In the genomic region with DNA sequence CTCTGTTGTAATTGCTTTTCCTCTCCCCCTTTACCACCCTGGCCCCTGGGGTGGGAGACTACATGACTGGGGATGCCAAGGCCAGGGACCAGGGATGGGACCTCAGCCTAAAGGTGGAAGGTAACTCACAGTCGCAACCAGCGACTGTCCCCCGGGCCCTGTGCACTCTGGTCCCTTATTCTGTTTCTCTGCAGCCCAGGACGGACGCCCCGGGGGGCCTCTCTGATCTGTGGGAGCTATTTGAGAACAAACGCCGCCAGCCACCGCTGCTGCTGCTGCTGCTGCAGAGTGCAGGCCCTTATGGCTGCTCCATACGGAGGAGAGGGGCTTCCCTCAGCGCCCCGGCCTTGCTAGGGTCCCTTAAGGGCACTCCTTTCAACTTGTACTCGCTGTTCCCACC, we compare ENCODE assay signal across 10 mouse cellular contexts. TPM values are rescaled to one million over a fixed set of nuclear protein-coding genes. Genes with fewer than 3 reads are reported as not detected.
DNase-seq lines count a peak whose midpoint lies in the region; ATAC-seq lines count a peak whose summit lies in the region.
"Had no signal": no experiment of that assay in that cellular context is flagged by ENCODE, and none has a peak within 500 bp of the region (broad histone marks: within the 10 kb centered on the region; RNA-seq: fewer than 3 reads in every experiment).

No protein-coding gene starts in this region.

- H3K36me3 ChIP-seq in kidney, embryonic 16.5 days (ENCODE audit: insufficient read depth, low read length) = no peaks in the 10 kb centered on the region
- no peaks in the 10 kb centered on the region for H3K36me3 ChIP-seq in forebrain, embryonic 12.5 days (replicated peaks)
- no peaks in the 10 kb centered on the region for H3K36me3 ChIP-seq in limb, embryonic 12.5 days
- H3K36me3 ChIP-seq in neural tube, embryonic 15.5 days = no peaks in the 10 kb centered on the region
- no peaks in the 10 kb centered on the region for H3K36me3 ChIP-seq in intestine, embryonic 15.5 days

- no peak for DNase-seq in kidney, adult 18-20 months
- DNase-seq in urinary bladder, adult 18-20 months (ENCODE audit: low spot score in 2 of 2) = no peak
- DNase-seq: lung, embryonic 14.5 days had no signal

- peak overlapping the region; percentile 29 for H3K4me2 ChIP-seq in kidney, embryonic 16.5 days (replicated peaks; ENCODE audit: low read depth, low read length)
- peak overlapping the region; percentile 51 for H3K4me2 ChIP-seq in forebrain, embryonic 12.5 days
- H3K4me2 ChIP-seq in limb, embryonic 12.5 days = peak overlapping the region; percentile 42
- peak overlapping the region; percentile 22; the same call in 1 of the 2 replicates for H3K4me2 ChIP-seq in neural tube, embryonic 15.5 days
- no peak overlapping the region for H3K4me2 ChIP-seq in intestine, embryonic 15.5 days (replicated peaks)
- H3K4me2 ChIP-seq: lung, embryonic 14.5 days had no signal

- peak overlapping the region; percentile 45 for H3K9ac ChIP-seq in kidney, embryonic 16.5 days (replicated peaks; ENCODE audit: low read length)
- peak overlapping the region; percentile 17 for H3K9ac ChIP-seq in forebrain, embryonic 12.5 days
- no peak overlapping the region; the same call in 1 of the 2 replicates for H3K9ac ChIP-seq in limb, embryonic 12.5 days (replicated peaks)
- H3K9ac ChIP-seq in neural tube, embryonic 15.5 days (replicated peaks) = 0 out of 2 replicates have a peak overlapping the region, but pooled peaks have one; percentile 0
- H3K9ac ChIP-seq in intestine, embryonic 15.5 days = no peak overlapping the region
- H3K9ac ChIP-seq: lung, embryonic 14.5 days had no signal

- WGBS in kidney, embryonic 16.5 days = 4% methylated on average over 13 of the region's 13 CpGs
- 2% methylated on average over 13 of the region's 13 CpGs for WGBS in forebrain, embryonic 12.5 days
- 2% methylated on average over 13 of the region's 13 CpGs for WGBS in limb, embryonic 12.5 days
- WGBS in neural tube, embryonic 15.5 days = 3% methylated on average over 13 of the region's 13 CpGs
- 2% methylated on average over 13 of the region's 13 CpGs for WGBS in intestine, embryonic 15.5 days

- 0 out of 2 replicates have a peak overlapping the region, but pooled peaks have one; percentile 36 for H3K27ac ChIP-seq in kidney, embryonic 16.5 days (ENCODE audit: low read length)
- peak overlapping the region; percentile 79 for H3K27ac ChIP-seq in forebrain, embryonic 12.5 days
- no peak overlapping the region for H3K27ac ChIP-seq in limb, embryonic 12.5 days
- no peak overlapping the region for H3K27ac ChIP-seq in neural tube, embryonic 15.5 days (replicated peaks)
- no peak overlapping the region for H3K27ac ChIP-seq in intestine, embryonic 15.5 days

- peak overlapping the region; percentile 22 for H3K4me3 ChIP-seq in kidney, embryonic 16.5 days (ENCODE audit: low read length)
- peak overlapping the region; percentile 21 for H3K4me3 ChIP-seq in forebrain, embryonic 12.5 days (replicated peaks)
- 0 out of 2 replicates have a peak overlapping the region, but pooled peaks have one; percentile 10 for H3K4me3 ChIP-seq in limb, embryonic 12.5 days (replicated peaks)
- H3K4me3 ChIP-seq in neural tube, embryonic 15.5 days (replicated peaks) = no peak overlapping the region
- H3K4me3 ChIP-seq in intestine, embryonic 15.5 days (replicated peaks) = no peak overlapping the region

- ATAC-seq in kidney, embryonic 16.5 days (ENCODE audit: low FRiP score, low TSS enrichment) = no peak
- ATAC-seq in forebrain, embryonic 12.5 days (ENCODE audit: low FRiP score) = peak; percentile 21; the same call in 1 of the 2 replicates
- ATAC-seq in limb, embryonic 12.5 days (ENCODE audit: insufficient number of reproducible peaks, insufficient read depth, low FRiP score, low TSS enrichment, low read depth) = no peak
- ATAC-seq in neural tube, embryonic 15.5 days (ENCODE audit: low FRiP score) = no peak
- no peak for ATAC-seq in intestine, embryonic 15.5 days

- H3K4me1 ChIP-seq in kidney, embryonic 16.5 days (ENCODE audit: insufficient read depth, low read length) = peaks cover 51% of the 10 kb centered on the region
- peaks cover 56% of the 10 kb centered on the region for H3K4me1 ChIP-seq in forebrain, embryonic 12.5 days
- H3K4me1 ChIP-seq in limb, embryonic 12.5 days (replicated peaks) = peaks cover 37% of the 10 kb centered on the region
- peaks cover 20% of the 10 kb centered on the region for H3K4me1 ChIP-seq in neural tube, embryonic 15.5 days
- H3K4me1 ChIP-seq in intestine, embryonic 15.5 days (replicated peaks) = peaks cover 10% of the 10 kb centered on the region

- H3K27me3 ChIP-seq in kidney, embryonic 16.5 days (ENCODE audit: insufficient read depth, low read length) = peaks cover 65% of the 10 kb centered on the region
- H3K27me3 ChIP-seq in forebrain, embryonic 12.5 days = peaks cover 64% of the 10 kb centered on the region
- H3K27me3 ChIP-seq in limb, embryonic 12.5 days = peaks cover 81% of the 10 kb centered on the region
- peaks cover 81% of the 10 kb centered on the region for H3K27me3 ChIP-seq in neural tube, embryonic 15.5 days (replicated peaks)
- H3K27me3 ChIP-seq in intestine, embryonic 15.5 days (replicated peaks) = peaks cover 74% of the 10 kb centered on the region
- H3K27me3 ChIP-seq: CH12.LX had no signal

- H3K9me3 ChIP-seq in kidney, embryonic 16.5 days (ENCODE audit: low read length) = no peaks in the 10 kb centered on the region
- H3K9me3 ChIP-seq in forebrain, embryonic 12.5 days = no peaks in the 10 kb centered on the region
- no peaks in the 10 kb centered on the region for H3K9me3 ChIP-seq in limb, embryonic 12.5 days
- no peaks in the 10 kb centered on the region for H3K9me3 ChIP-seq in neural tube, embryonic 15.5 days (replicated peaks)
- no peaks in the 10 kb centered on the region for H3K9me3 ChIP-seq in intestine, embryonic 15.5 days

RNA-seq across cellular contexts. Expression of gene Emx2, which starts 12.7 kb away (rescaled TPM):
- 29.7 and 38.1 TPM in 2 replicates for polyA plus RNA-seq in kidney, embryonic 16.5 days (2015; fragmentation: Nextera tagmentation; extraction: Ambion mirVana)
- polyA plus RNA-seq in forebrain, embryonic 12.5 days (2016; fragmentation: Nextera tagmentation; extraction: Ambion mirVana) = 59.0 and 69.4 TPM in 2 replicates
- polyA plus RNA-seq in limb, embryonic 12.5 days (2016; fragmentation: Nextera tagmentation; extraction: Ambion mirVana) = 12.0 and 18.9 TPM in 2 replicates
- 0.06 TPM in 1 of 2 replicates, not detected in the other for polyA plus RNA-seq in neural tube, embryonic 15.5 days (2015; fragmentation: Nextera tagmentation; extraction: Ambion mirVana)
- 0.10 and 0.43 TPM in 2 replicates for polyA plus RNA-seq in intestine, embryonic 15.5 days (2015; fragmentation: Nextera tagmentation; extraction: Ambion mirVana)
- polyA plus RNA-seq: intestine, embryonic 14.5 days; lung, embryonic 14.5 days had no signal

Comparison
In these comparisons a context has a peak if more than half of its experiments do, and no peak if none do; other contexts are left out.
1. H3K27ac ChIP-seq: peak in kidney, embryonic 16.5 days (single experiment) and forebrain, embryonic 12.5 days (single experiment); none in limb, embryonic 12.5 days (single experiment), neural tube, embryonic 15.5 days (single experiment) and intestine, embryonic 15.5 days (single experiment).
2. H3K4me3 ChIP-seq: peak in kidney, embryonic 16.5 days (single experiment), forebrain, embryonic 12.5 days (single experiment) and limb, embryonic 12.5 days (single experiment); none in neural tube, embryonic 15.5 days (single experiment) and intestine, embryonic 15.5 days (single experiment).
3. H3K9ac ChIP-seq: peak in kidney, embryonic 16.5 days (single experiment), forebrain, embryonic 12.5 days (single experiment) and neural tube, embryonic 15.5 days (single experiment); none in limb, embryonic 12.5 days (single experiment) and intestine, embryonic 15.5 days (single experiment).